Mouse (Mus musculus) large intestine, adult 2 months (tissue): ENCODE results near the gene Pitx1. TPM values are rescaled to one million over a fixed set of nuclear protein-coding genes. Genes with fewer than 3 reads are reported as not detected.

Source experiments
- DNase-seq: peaks from one replicate; pipeline ENCODE4 v3.0.0-alpha.2; 2012; ENCODE audit warnings: low read depth, low spot score
- WGBS: fragments of 180-500 bp; shearing (Covaris S2); methylation state at CpG from one replicate; pipeline ENCODE4 v1.1.7; 2018; 5-methylcytosine and 5-hydroxymethylcytosine counted together
- polyA plus RNA-seq: library from polyadenylated mRNA; depleted of rRNA; stranded (reverse); fragments of >200 nt; gene quantifications from 2 replicates; pipeline ENCODE4 v1.2.3, GENCODE M21; 2012

Pitx1 gene
- polyA plus RNA-seq, 1 experiment, result 11.3 TPM

DNA sequence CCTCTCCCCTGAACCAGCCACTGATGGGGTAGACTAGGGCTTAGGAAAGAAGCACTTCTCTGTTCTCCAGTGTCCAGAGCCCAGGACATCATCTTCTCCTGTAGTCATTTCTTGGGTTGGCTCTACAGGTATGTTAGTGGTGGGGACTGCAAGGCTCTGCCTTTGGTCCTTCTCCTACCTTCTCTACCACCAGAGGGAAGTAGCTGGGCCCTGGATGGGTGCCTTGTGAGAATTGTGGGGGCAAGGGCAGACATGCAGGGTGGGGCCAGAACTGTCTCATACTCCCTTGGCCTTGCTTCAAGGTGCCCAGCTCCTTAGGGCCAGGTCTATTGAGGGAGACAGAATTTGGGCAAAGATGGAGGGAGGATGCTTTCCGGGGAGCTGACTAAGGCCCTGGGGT is 3.4 kb downstream of the Pitx1 start:
- DNase-seq, result no peak
- 39% methylated on average over 1 of the region's 1 CpGs for WGBS

DNA sequence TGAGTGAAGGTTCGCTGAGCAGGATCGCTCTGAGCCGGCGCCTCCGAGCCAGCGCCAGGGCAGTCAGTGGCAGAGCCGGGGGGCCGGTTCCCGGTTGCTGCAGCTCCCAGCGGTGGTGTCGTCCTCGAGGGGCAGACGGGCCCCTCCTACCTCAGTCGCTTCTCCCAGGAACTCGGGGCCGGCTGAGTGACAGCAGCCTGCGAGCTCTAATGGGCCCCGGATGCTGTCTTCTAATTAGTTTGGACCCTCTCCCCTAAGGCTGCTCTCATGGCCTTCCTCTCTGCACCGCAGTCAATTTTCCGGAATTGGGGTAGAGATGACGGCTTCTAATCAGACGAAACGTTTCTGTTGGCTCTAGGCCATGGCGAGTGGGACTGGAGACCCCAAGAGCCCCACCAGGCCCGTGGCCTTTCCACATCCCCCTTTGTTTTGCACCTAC is 4.3 kb downstream of the Pitx1 start:
- WGBS, result 13% methylated on average over 25 of the region's 25 CpGs
- DNase-seq, result no peak

GRCm38 (mm10) chr13:55830833-55831721 is 4.9 kb downstream of the Pitx1 start:
- no peak for DNase-seq

GRCm38 (mm10) chr13:55830081-55830832 is 5.7 kb downstream of the Pitx1 start:
- 2% methylated on average over 48 of the region's 48 CpGs for WGBS
- no peak for DNase-seq

More at GRCm38 (mm10) chr13:55830833-55831721, 4.9 kb downstream of the Pitx1 start:
- 1% methylated on average over 67 of the region's 82 CpGs for WGBS

GRCm38 (mm10) chr13:55829018-55829655 is 6.9 kb downstream of the Pitx1 start:
- 11% methylated on average over 12 of the region's 12 CpGs for WGBS
- DNase-seq, result no peak

DNA sequence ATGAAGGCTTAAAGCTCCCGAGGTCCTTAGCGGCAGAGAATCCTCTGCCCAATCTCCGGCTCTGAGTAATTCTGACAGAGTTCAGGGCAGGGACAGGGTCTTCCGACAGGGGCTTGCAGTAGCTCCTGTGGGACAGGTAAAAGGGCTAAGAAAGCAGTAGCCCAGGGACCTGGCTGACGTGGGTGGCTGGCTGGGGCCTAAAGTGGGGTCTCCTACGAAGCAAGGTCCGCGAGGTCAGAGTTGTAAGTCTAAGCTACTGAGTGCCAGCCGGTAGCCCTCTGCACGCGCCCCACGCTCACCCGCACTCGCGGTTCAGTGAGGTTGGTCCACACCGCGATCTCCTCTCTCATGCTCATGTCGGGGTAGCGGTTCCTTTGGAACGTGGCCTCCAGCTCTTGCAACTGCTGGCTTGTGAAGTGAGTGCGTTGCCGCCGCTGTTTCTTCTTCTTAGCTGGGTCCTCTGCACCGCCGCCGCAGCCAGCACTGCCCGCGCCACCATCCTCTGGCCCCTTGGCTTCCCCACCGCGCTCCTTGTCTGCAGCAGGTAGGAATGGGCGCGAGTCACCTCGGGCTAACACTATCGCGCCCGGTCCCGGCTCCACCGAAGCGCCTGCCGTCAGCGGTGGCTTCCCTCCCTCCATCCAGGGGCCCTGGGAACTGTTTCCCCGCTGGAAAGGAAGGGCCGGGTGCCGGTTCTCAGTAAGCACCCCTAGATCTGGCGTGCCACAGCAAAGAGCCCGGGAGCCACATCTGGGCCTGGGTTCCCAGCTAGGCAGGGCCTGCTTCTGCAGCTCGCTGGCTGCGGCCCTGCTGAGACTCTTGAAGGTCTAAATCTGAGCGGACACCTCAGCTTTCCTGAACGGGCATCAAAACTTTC is 7.6 kb downstream of the Pitx1 start:
- no peak for DNase-seq
- 7% methylated on average over 50 of the region's 50 CpGs for WGBS

- WGBS, result 9% methylated on average over 6 of the region's 6 CpGs
- DNase-seq, result no peak
These were observed 8.3 kb downstream of the Pitx1 start for GRCm38 (mm10) chr13:55827679-55828140.

GRCm38 (mm10) chr13:55826796-55827678 is 9.0 kb downstream of the Pitx1 start:
- no peak for DNase-seq
- 11% methylated on average over 13 of the region's 13 CpGs for WGBS

- 8% methylated on average over 56 of the region's 56 CpGs for WGBS
- DNase-seq, result no peak
These were observed 9.9 kb downstream of the Pitx1 start for GRCm38 (mm10) chr13:55826008-55826671.

DNA sequence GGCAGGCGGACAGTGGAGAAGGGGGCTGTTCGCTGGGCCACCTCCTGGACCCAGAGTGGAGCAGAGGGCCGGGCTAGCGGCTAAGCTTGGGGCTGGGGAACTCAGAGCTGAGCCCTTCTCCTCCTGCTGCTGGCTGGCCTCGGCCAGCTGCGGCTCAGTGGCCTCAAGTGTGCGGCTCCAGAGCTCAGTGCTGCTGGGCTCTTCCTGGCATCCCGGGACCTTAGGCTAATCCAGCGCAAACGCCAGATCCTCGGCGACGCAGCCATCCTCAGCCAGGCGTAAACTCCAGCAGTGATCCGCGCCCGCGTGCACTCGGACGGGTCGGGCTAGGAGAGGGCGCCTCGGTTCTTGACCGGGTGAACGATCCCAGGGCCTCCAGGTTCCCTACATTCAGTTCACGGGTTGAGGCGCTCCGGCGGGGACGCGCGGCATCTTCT is 10.7 kb downstream of the Pitx1 start:
- 10% methylated on average over 32 of the region's 32 CpGs for WGBS
- DNase-seq, result no peak

DNA sequence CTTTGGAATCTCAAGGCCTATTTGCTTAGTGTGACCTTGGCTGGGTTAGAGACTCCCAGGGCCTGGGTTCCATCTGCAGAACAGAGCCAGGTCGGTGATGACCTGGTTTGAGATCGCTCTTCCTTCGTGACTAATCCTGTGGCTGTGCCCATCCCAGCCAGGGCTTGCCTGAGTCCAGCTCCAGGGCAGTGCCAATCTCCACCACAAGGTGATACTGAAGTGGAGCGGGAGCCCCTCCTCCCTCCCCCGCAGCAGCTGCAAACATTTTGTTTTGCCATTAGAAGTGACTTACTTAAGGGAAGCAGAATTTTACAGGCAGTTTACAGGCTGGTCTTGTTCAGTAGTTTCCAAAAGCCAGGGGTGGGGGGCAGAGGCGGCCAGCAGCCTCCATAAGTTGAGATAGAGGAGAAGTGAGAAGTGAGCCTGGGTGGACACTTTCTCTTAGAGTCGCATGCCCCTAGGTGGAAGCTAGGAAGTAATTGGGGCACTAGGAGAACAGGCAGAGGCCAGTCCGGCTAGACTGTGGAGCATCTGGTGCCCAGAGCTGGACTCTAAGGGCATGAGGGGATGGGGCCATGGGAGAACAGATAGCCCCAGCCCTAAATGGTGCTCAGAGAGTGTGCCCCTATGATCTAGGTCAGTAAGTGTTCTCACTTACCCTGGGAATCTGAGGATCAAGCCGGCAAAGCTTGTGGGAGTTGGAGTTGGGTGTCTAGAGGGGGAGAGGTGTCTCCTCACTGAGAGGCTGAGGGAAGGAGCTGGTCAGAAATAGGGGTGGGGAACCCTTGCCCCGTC is 11.6 kb downstream of the Pitx1 start:
- DNase-seq, result no peak

GRCm38 (mm10) chr13:55822499-55822898 is 13.5 kb downstream of the Pitx1 start:
- no peak for DNase-seq
- 67% methylated on average over 5 of the region's 5 CpGs for WGBS

More for the DNA sequence above, 11.6 kb downstream of the Pitx1 start:
- WGBS, result 17% methylated on average over 10 of the region's 10 CpGs

- 66% methylated on average over 6 of the region's 6 CpGs for WGBS
- DNase-seq, result no peak
These were observed 21.2 kb downstream of the Pitx1 start for GRCm38 (mm10) chr13:55814834-55815233.

DNA sequence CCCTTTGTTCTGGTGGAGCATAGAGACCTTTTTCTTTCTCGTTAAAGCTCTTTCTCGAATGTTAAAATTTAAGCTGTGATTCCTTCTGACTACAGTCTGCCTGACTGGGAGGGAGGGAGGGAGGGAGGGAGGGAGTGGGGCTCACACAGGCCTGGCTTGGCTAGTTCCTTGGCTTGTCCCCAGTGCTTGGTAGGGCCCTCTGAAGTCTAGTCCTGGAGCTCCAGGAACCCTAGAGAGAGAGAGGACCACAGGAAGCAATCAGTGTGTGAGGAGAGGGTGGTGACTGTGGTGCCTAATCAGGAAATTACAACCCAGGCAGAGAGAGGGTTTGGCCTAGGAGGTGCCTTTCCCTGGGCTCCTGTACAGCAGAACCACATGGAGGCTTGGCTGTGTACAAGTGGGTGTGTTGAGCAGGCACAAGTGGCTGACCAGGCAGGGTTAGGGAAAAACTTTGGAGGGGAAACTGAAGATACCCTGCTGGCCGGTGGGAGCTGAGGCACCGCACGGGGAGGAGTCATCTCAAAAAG is 22.4 kb downstream of the Pitx1 start:
- WGBS, result 57% methylated on average over 5 of the region's 5 CpGs
- DNase-seq, result no peak

- WGBS, result 36% methylated on average over 5 of the region's 5 CpGs
- DNase-seq, result no peak
These were observed 25.0 kb downstream of the Pitx1 start for GRCm38 (mm10) chr13:55810947-55811346.

GRCm38 (mm10) chr13:55809707-55810106 is 26.3 kb downstream of the Pitx1 start:
- DNase-seq, result no peak
- WGBS, result 96% methylated on average over 10 of the region's 10 CpGs
